Mouse (Mus musculus) erythroid progenitor cell, adult 5-6 weeks (primary cell): ENCODE measurements around the gene Nuak1. TPM values are rescaled to one million over a fixed set of nuclear protein-coding genes. Genes with fewer than 3 reads are reported as not detected.

ENCODE experiments used
- ATAC-seq: replicated peaks from 2 replicates; pipeline ENCODE4 v1.8.0; 2016; ENCODE audit warnings: moderate number of reproducible peaks, mild to moderate bottlenecking, moderate TSS enrichment, inconsistent platforms; ENCODE audit not compliant: poor library complexity, low FRiP score, severe bottlenecking
- total RNA-seq, 2 experiments: library from RNA; stranded (forward) in 1 of 2; stranded (reverse) in 1 of 2; fragments of 150-400 nt in 1 of 2; fragments of 186-747, 209-891 nt in 1 of 2; gene quantifications; 2 replicates each; pipeline versions ENCODE4 v1.2.3 to v1.2.4; 2015 to 2017; ENCODE audit warnings: low replicate concordance in 2 of 2

Nuak1 gene
- total RNA-seq, 2 experiments from 2014 or later: 1.4 to 2.1 TPM

- no peak for ATAC-seq
Observed at GRCm38 (mm10) chr10:84450654-84451053, 10.3 kb upstream of the Nuak1 start.

- no peak for ATAC-seq
Observed at GRCm38 (mm10) chr10:84449733-84450132, 9.3 kb upstream of the Nuak1 start.

DNA sequence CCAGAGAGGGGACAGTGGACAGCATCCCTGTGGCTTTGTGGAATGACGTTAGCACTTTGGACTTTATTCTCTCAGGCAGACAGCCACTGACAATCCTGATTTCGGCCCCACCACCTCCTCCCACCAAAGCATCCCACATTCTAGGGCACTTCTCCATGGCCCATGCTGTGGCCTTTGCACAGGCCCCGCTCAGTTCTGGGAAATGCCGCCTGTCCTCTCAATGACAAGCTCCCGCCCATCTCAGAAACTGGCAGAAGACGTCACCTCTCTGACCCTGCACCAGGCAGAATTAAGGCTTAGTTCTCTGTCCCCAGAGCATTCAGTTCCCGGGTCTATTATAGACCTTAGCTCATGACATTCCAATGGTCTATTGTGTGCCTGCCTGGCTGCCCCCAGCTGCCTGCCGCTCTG lies 7.0 kb upstream of the Nuak1 start:
- ATAC-seq: no peak

GRCm38 (mm10) chr10:84446661-84447060 lies 6.3 kb upstream of the Nuak1 start:
- no peak for ATAC-seq

- ATAC-seq: no peak
Observed at GRCm38 (mm10) chr10:84444396-84444795, 4.0 kb upstream of the Nuak1 start.

GRCm38 (mm10) chr10:84441846-84442245 lies 1.4 kb upstream of the Nuak1 start:
- no peak for ATAC-seq

DNA sequence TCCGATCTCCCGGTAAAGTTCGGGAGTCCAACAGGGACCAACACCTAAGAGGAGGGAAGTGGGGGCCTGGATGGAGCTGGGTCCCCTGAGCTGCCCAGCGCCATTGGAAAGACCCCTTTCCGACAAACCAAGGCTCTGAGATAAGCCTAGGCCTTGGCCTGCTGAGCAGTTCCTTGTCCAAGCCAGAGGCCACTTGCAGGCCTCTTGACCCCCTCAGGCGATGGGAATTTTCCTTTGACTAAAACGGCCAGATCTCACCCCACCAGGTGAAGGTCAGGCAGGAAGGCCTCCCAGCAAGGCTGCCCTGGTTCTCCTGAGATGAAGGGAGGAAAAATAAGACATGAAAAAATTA lies 1.0 kb upstream of the Nuak1 start:
- no peak for ATAC-seq

GRCm38 (mm10) chr10:84440181-84440540 lies 236 bp downstream of the Nuak1 start:
- ATAC-seq: no peak

- no peak for ATAC-seq
Observed at GRCm38 (mm10) chr10:84439228-84439596, 1.2 kb downstream of the Nuak1 start.

DNA sequence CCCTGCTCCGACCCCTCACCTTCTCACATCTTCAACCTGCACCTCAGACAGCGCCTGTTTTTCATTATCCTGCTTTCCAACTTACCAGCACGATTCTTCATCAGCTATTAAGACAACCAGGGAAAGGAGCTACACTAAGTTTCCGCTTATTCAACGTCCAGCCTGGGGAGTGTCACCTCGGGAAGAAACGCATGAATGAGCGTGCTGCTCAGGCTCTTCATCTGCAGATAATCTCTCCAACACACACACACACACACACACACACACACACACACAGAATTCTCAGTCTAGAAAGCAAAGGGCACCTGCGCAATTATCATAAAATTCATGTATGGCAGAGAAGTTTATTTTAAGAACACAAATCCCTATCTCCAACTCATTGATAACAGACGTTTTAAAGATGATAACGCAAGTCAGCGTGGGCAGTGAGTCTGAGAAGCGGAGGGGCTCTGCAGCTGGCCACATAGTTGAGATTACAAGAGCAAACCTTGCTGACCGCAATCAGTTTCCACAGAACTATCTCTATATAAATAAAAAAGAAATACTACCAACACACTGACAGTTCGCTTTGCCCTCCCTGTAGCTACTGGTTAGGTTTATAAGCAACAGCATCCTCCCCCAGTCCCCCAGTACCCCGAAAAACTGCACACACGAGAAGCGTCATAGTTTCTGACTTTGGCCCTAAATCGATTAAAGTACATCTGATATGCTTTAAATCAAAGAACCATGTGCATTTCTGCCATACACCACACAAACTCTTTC lies 1.8 kb downstream of the Nuak1 start:
- no peak for ATAC-seq

DNA sequence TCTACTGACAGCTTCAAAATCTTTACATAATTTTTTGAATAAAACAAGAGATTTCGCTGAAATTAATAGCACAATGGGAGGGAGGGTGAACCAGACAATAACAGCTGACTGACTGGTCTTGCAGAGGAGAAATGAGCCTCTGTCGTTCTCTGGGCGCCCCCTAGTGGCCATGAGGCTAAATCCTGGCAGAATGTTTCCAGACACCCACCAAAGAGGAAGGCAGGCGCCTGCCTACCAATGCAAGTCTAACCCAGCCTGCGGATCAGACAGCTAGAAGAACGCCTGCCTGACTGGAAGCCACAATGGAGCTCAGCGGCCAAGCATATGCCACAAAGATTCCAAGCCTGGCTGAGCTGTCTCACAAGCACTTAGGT lies 2.4 kb downstream of the Nuak1 start:
- ATAC-seq: no peak

DNA sequence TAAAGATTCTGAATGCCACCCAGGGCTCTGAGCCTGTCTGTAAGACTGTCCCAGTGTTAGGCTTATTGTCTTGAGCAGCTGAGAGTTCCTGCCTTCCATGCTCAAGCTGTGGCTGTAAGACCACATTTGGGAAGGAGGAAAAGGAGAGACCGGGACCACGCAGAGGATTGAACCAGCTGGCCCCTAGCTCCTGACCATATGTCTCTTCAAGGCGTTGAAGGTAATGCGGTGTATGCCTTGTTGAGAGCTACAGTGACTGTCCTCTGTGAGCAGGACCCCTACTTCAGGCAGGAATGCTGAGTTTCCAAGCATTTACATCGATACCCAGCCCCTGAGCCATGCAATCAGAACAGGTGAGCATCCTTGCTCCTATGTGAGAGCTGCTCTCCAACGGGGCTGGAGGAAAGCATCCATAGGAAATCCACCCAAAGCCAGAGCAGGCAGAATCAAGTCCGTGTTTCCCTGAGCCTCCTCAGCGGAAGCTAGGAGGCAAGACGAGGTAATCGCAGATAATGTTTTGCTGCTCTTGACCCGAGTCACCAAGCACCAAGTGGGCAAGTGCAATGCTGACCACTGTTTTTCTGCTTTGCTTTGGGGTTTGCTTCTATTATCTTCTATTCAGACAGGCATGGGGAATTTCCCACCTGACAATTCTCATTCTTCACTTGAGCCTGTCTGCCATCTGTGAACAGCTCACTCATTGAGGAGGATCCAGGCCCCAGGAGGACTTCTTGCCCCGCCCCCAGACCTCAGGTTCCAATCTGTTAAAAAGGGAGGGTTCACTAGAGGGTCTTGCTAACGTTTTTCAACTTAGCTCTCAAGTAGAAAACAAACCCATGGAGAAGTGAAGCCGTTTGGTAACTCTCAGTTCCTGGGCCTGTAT lies 3.0 kb downstream of the Nuak1 start:
- no peak for ATAC-seq

GRCm38 (mm10) chr10:84435930-84436329 lies 4.5 kb downstream of the Nuak1 start:
- ATAC-seq: no peak

- no peak for ATAC-seq
Observed at GRCm38 (mm10) chr10:84433193-84433801, 7.1 kb downstream of the Nuak1 start.

DNA sequence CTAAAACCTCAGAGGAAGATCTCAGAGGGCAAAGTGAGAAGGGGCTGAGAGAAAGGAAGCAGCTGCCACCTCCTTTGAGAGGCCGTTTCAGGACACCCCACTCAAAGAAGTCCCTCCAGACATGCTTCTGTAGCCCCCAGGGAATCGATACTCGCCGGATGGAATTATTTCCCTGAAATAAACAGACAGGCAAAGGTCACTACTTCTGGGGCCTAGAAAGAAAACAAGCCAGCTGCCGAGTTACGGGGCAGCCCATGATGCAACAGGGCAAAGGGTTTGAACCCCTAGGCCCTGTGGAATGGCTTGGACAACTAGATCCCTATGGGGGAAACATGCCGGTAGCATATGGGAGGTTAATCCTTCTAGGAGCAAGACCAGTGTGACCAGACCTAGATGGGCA lies 16.0 kb downstream of the Nuak1 start:
- no peak for ATAC-seq

DNA sequence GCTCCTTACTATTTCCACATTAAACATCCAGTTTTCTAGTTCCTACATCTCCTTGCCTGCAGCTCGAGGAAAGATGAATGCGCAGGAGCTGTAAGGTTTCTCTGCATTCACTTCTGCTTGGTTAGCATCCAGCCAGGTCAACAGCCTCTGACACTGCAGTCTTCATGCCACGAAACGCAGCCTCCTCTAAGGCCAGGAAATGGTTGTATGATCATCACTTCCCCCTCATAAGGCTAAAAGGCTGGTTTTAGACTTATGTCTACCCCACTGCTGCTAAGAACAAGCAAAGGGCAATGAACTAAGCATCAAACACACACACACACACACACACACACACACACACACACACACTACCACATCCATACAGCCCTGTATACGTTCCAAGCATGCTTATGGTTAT lies 16.5 kb downstream of the Nuak1 start:
- ATAC-seq: no peak

GRCm38 (mm10) chr10:84420589-84420988 lies 19.8 kb downstream of the Nuak1 start:
- no peak for ATAC-seq

GRCm38 (mm10) chr10:84418421-84418820 lies 22.0 kb downstream of the Nuak1 start:
- no peak for ATAC-seq

DNA sequence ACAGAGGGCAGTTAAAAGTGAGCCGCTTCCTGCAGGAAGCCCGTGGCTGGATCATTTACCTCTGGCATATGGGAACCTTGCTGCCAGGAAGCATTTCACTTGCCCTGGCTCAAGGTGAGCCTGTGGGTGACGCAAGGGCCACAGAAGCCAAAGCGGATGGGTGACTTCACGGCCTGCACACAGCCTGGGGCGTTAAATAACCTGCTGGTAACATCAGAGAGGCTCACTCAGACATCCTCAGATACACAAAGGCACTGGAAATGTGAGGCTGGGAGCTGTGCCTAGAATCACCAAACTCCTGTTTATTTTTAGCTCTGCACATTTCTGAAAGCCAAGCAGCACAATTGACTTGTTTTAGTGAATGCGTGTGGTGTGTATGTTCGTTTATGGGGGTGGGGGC lies 23.6 kb downstream of the Nuak1 start:
- ATAC-seq: no peak

GRCm38 (mm10) chr10:84414981-84415700 lies 25.3 kb downstream of the Nuak1 start:
- no peak for ATAC-seq
